Mouse (Mus musculus): ENCODE results near the gene Lcn4. TPM values are rescaled to one million over a fixed set of nuclear protein-coding genes. Genes with fewer than 3 reads are reported as not detected.

The Lcn4 gene
- polyA plus RNA-seq, 1 experiment from 2014 or later = not detected

DNA sequence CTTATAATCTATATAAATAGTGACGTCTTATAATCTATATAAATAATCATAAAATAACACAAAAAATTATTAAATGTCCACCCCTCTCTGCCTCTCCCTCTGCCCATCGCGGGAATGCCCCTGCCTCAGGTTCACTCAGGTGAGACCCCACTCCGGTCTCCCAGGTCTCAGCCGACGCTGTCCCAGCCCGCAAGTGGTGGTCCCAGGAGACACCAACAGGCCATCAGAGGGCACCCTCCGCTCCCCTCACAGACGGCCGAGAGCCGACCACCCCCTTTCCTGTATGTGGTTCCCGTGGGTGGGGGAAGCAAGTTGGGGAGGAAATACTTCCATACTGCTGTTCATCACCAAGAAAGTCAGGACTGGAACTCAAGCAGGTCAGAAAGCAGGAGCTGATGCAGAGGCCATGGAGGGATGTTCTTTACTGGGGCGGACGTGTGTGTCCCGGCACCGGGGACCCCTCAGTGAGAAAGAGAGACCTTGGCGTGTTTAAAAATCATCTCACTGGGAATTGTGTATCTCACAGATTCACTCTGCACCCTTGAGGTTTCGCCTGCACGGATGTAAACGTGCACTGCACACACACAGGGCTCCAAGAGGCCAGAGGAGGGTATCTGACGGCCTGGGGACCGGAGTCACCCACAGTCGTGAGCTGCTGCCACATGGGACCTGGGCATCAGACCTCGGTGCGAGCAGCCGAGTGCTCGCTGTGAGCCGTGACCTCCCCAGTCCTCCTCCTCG is 9.1 kb downstream of the Lcn4 start:
- peak overlapping the region; percentile 56 for H3K4me2 ChIP-seq (replicated peaks; ENCODE audit: low read depth)
- no peak overlapping the region for H3K9ac ChIP-seq (ENCODE audit: low read depth, low read length)
- 0 out of 2 replicates have a peak, but pooled peaks have one; percentile 0 for TF ChIP-seq CTCF (IDR thresholded peaks at IDR 0.05; ENCODE audit: low read depth)
- no peaks in the 10 kb centered on the region for H3K27me3 ChIP-seq (replicated peaks; ENCODE audit: control insufficient read depth, insufficient read depth, low read length)
- H3K9me3 ChIP-seq (ENCODE audit: control insufficient read depth) = no peaks in the 10 kb centered on the region
- no peak for ATAC-seq
- 0 out of 2 replicates have a peak overlapping the region, but pooled peaks have one; percentile 2 for H3K4me3 ChIP-seq (ENCODE audit: low read depth, low read length)
- WGBS = 47% methylated on average over 29 of the region's 29 CpGs
- no peaks in the 10 kb centered on the region for H3K4me1 ChIP-seq (replicated peaks; ENCODE audit: control insufficient read depth, insufficient read depth, low read length)
- H3K27ac ChIP-seq (ENCODE audit: low read depth, low read length) = no peak overlapping the region
- H3K36me3 ChIP-seq (ENCODE audit: control insufficient read depth, insufficient read depth) = no peaks in the 10 kb centered on the region

DNA sequence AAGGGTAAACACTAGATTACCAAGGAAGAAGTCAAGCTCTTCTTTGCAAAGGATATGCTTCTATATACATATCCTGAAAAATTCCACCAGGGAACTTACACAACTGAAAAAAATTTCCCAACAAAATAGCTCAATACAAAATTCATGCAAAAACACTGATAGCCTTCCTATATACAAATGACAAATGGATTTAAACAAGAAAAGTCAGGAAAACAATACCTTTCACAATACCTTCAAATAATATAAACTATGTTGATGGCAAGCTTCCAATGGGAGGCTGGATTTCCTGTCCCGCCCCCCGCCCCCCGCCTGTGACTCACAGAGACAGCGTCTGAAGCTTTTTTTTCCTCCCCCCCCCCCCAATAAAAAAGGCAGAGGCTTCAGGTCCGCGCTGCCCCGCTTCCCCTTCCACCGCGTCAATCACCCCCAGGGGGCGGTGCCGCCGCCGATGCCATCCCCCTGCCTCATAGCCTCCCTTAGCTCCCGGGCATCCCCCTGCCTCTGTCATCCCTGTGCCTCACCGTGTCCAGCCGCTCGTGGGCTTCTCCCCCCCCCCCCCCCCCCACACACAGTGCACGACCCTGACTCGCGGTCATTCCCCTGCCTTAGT is 9.8 kb downstream of the Lcn4 start:
- Histone ChIP-seq H3K27me3 (replicated peaks; ENCODE audit: control insufficient read depth, insufficient read depth, low read length) (no peaks in the 10 kb centered on the region), H3K4me3 (ENCODE audit: low read depth, low read length) (0 out of 2 replicates have a peak overlapping the region, but pooled peaks have one; percentile 2), H3K4me1 (replicated peaks; ENCODE audit: control insufficient read depth, insufficient read depth, low read length) (no peaks in the 10 kb centered on the region), H3K36me3 (ENCODE audit: control insufficient read depth, insufficient read depth) (no peaks in the 10 kb centered on the region), H3K9ac (ENCODE audit: low read depth, low read length) (no peak overlapping the region), H3K4me2 (replicated peaks; ENCODE audit: low read depth) (peak overlapping the region; percentile 56), H3K27ac (ENCODE audit: low read depth, low read length) (no peak overlapping the region), H3K9me3 (ENCODE audit: control insufficient read depth) (no peaks in the 10 kb centered on the region)
- ATAC-seq = no peak
- TF ChIP-seq CTCF (IDR thresholded peaks at IDR 0.05; ENCODE audit: low read depth) = 0 out of 2 replicates have a peak, but pooled peaks have one; percentile 2
- 2% methylated on average over 17 of the region's 20 CpGs for WGBS

- Histone ChIP-seq H3K4me1 (replicated peaks; ENCODE audit: control insufficient read depth, insufficient read depth, low read length) (no peaks in the 10 kb centered on the region), H3K9me3 (ENCODE audit: control insufficient read depth) (no peaks in the 10 kb centered on the region), H3K27ac (ENCODE audit: low read depth, low read length) (no peak overlapping the region), H3K36me3 (ENCODE audit: control insufficient read depth, insufficient read depth) (no peaks in the 10 kb centered on the region), H3K27me3 (replicated peaks; ENCODE audit: control insufficient read depth, insufficient read depth, low read length) (no peaks in the 10 kb centered on the region), H3K4me3 (ENCODE audit: low read depth, low read length) (no peak overlapping the region), H3K4me2 (replicated peaks; ENCODE audit: low read depth) (no peak overlapping the region), H3K9ac (ENCODE audit: low read depth, low read length) (no peak overlapping the region)
- 84% methylated on average over 2 of the region's 2 CpGs for WGBS
- TF ChIP-seq CTCF (IDR thresholded peaks at IDR 0.05; ENCODE audit: low read depth) = no peak
- ATAC-seq = no peak
Observed at GRCm38 (mm10) chr2:26657426-26657825, 13.7 kb downstream of the Lcn4 start.

GRCm38 (mm10) chr2:26654687-26655086 is 16.4 kb downstream of the Lcn4 start:
- no peaks in the 10 kb centered on the region for H3K27me3 ChIP-seq (replicated peaks; ENCODE audit: control insufficient read depth, insufficient read depth, low read length)
- WGBS = 30% methylated on average over 1 of the region's 1 CpGs
- no peaks in the 10 kb centered on the region for H3K36me3 ChIP-seq (ENCODE audit: control insufficient read depth, insufficient read depth)
- H3K9me3 ChIP-seq (ENCODE audit: control insufficient read depth) = no peaks in the 10 kb centered on the region
- no peak for TF ChIP-seq CTCF (IDR thresholded peaks at IDR 0.05; ENCODE audit: low read depth)
- H3K9ac ChIP-seq (ENCODE audit: low read depth, low read length) = no peak overlapping the region
- H3K4me2 ChIP-seq (replicated peaks; ENCODE audit: low read depth) = no peak overlapping the region
- H3K27ac ChIP-seq (ENCODE audit: low read depth, low read length) = no peak overlapping the region
- H3K4me3 ChIP-seq (ENCODE audit: low read depth, low read length) = no peak overlapping the region
- H3K4me1 ChIP-seq (replicated peaks; ENCODE audit: control insufficient read depth, insufficient read depth, low read length) = no peaks in the 10 kb centered on the region
- ATAC-seq = no peak

DNA sequence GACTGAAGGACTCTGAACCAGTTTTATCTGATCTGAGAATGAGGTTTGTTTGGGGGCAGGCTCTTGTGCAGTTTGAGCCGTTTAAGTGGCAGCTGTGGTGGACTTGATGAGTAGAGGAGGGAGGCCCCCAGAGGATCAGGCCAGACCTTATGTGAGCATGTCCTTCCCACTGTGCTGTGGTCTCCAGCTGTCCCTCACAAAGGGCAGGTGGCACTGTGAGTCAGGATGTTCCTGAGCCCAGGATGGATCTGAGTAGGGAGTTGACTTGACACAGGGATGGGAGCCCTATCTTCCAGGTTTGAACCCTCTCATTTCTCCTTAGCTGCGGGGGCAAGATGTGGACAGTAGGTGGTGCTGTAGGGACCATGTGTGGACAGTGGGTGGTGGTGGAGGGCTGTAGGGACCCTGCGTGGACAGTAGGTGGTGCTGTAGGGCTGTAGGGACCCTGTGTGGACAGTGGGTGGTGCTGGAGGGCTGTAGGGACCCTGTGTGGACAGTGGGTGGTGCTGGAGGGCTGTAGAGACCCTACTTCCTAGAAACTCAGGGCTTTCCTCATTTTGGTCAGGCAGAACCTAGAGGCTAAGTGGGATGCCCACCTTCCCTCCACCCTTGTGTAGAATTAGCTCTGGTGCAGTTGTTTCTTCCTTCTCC is 24.3 kb downstream of the Lcn4 start:
- H3K9ac ChIP-seq (ENCODE audit: low read depth, low read length) = no peak overlapping the region
- no peaks in the 10 kb centered on the region for H3K9me3 ChIP-seq (ENCODE audit: control insufficient read depth)
- H3K36me3 ChIP-seq (ENCODE audit: control insufficient read depth, insufficient read depth) = no peaks in the 10 kb centered on the region
- WGBS = 12% methylated on average over 3 of the region's 3 CpGs
- H3K4me3 ChIP-seq (ENCODE audit: low read depth, low read length) = no peak overlapping the region
- ATAC-seq = peak; percentile 89
- no peak overlapping the region for H3K27ac ChIP-seq (ENCODE audit: low read depth, low read length)
- H3K4me2 ChIP-seq (replicated peaks; ENCODE audit: low read depth) = no peak overlapping the region
- no peaks in the 10 kb centered on the region for H3K4me1 ChIP-seq (replicated peaks; ENCODE audit: control insufficient read depth, insufficient read depth, low read length)
- no peaks in the 10 kb centered on the region for H3K27me3 ChIP-seq (replicated peaks; ENCODE audit: control insufficient read depth, insufficient read depth, low read length)
- TF ChIP-seq CTCF (IDR thresholded peaks at IDR 0.05; ENCODE audit: low read depth) = peak; percentile 100

DNA sequence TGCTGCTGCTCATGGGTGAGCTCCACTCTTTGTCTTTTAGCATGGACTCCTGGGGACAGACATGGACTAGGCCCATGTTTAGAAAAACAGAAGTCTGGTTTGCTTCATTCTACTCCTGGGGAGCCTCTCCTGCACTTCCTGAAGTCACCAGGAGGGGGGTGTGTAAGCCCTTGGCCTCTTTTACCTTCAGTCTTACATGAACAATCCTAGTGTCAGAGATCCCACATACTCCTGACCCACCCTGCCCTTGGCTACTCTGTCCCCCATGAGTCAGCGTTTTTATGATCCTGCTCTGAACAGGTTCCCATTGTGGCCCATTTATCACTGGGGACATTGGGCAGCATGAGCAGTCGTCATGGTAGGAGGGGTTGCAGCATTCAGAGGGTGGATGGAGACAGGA is 27.1 kb downstream of the Lcn4 start:
- ATAC-seq = no peak
- H3K4me1 ChIP-seq (replicated peaks; ENCODE audit: control insufficient read depth, insufficient read depth, low read length) = 0 out of 2 replicates have a peak, but pooled peaks cover 4% of the 10 kb centered on the region
- no peak overlapping the region for H3K4me3 ChIP-seq (ENCODE audit: low read depth, low read length)
- H3K36me3 ChIP-seq (ENCODE audit: control insufficient read depth, insufficient read depth) = no peaks in the 10 kb centered on the region
- WGBS = 55% methylated on average over 2 of the region's 2 CpGs
- H3K27ac ChIP-seq (ENCODE audit: low read depth, low read length) = no peak overlapping the region
- TF ChIP-seq CTCF (IDR thresholded peaks at IDR 0.05; ENCODE audit: low read depth) = peak; percentile 75
- H3K9ac ChIP-seq (ENCODE audit: low read depth, low read length) = no peak overlapping the region
- H3K9me3 ChIP-seq (ENCODE audit: control insufficient read depth) = no peaks in the 10 kb centered on the region
- H3K4me2 ChIP-seq (replicated peaks; ENCODE audit: low read depth) = no peak overlapping the region
- no peaks in the 10 kb centered on the region for H3K27me3 ChIP-seq (replicated peaks; ENCODE audit: control insufficient read depth, insufficient read depth, low read length)
